Mouse (Mus musculus): Measurements from ENCODE around the gene Knstrn. TPM values are rescaled to one million over a fixed set of nuclear protein-coding genes. Genes with fewer than 3 reads are reported as not detected.

Knstrn gene
- total RNA-seq, 1 experiment from 2014 or later: 7.6 TPM

- DNase-seq: no peak
Observed at GRCm38 (mm10) chr2:118900826-118901140, 87.0 kb downstream of the Knstrn start.

GRCm38 (mm10) chr2:118901175-118902031, 87.6 kb downstream of the Knstrn start:
- DNase-seq: peak; percentile 99

- DNase-seq: peak; percentile 75
Observed at GRCm38 (mm10) chr2:118902051-118903025, 88.5 kb downstream of the Knstrn start.

- no peak for DNase-seq
Observed at GRCm38 (mm10) chr2:118903333-118903741, 89.5 kb downstream of the Knstrn start.

Other genes with a start within 250 kb of the Knstrn start
- gene Bub1b, start 215.8 kb upstream of the Knstrn start, total RNA-seq (2021): 10.6 and 12.8 TPM in 2 replicates
- 22.6 and 23.1 TPM in 2 replicates for gene Pak6, start 150.7 kb upstream of the Knstrn start, total RNA-seq (2021)
- gene Ankrd63, start 110.0 kb upstream of the Knstrn start, total RNA-seq (2021): 0.27 and 0.67 TPM in 2 replicates
- 0.76 and 2.1 TPM in 2 replicates for gene Plcb2, start 85.6 kb upstream of the Knstrn start, total RNA-seq (2021)
- 33.9 and 37.3 TPM in 2 replicates for gene Inafm2, start 68.2 kb upstream of the Knstrn start, total RNA-seq (2021)
- gene Ccdc9b, start 51.3 kb upstream of the Knstrn start, total RNA-seq (2021): 6.1 and 8.1 TPM in 2 replicates
- gene Phgr1, start 41.2 kb upstream of the Knstrn start, total RNA-seq (2021): not detected in 2 replicates
- gene Disp2, start 34.3 kb upstream of the Knstrn start, total RNA-seq (2021): 23.0 and 37.8 TPM in 2 replicates
- 342 and 470 TPM in 2 replicates for gene Ivd, start 48.0 kb downstream of the Knstrn start, total RNA-seq (2021)
- gene Bahd1, start 86.4 kb downstream of the Knstrn start, total RNA-seq (2021): 42.6 and 54.4 TPM in 2 replicates
- 12.6 and 19.1 TPM in 2 replicates for gene Chst14, start 112.5 kb downstream of the Knstrn start, total RNA-seq (2021)
- 16.3 and 19.0 TPM in 2 replicates for gene Ccdc32, start 215.4 kb downstream of the Knstrn start, total RNA-seq (2021)
- 5.6 and 5.8 TPM in 2 replicates for gene Rpusd2, start 220.8 kb downstream of the Knstrn start, total RNA-seq (2021)
- gene Knl1, start 233.1 kb downstream of the Knstrn start, total RNA-seq (2021): 3.8 TPM in 2 replicates

All from adrenal gland, postnatal 25 days (tissue).